In genomic region chr16:27641306-27641705, GRCm38 (mm10) we compare ENCODE assay signal across 17 mouse cellular contexts.
"Had no signal": no experiment of that assay in that cellular context is flagged by ENCODE, and none has a peak within 500 bp of the region (broad histone marks: within the 10 kb centered on the region; RNA-seq: fewer than 3 reads in every experiment).

No protein-coding gene starts in this region.

- H3K4me1 ChIP-seq: kidney, embryonic 15.5 days; liver, embryonic 13.5 days; lung, embryonic 15.5 days; megakaryocyte, embryonic 14.5 days; midbrain, embryonic 15.5 days; stomach, embryonic 15.5 days had no signal

- H3K9me3 ChIP-seq: kidney, embryonic 15.5 days; liver, embryonic 13.5 days; lung, embryonic 15.5 days; megakaryocyte, embryonic 14.5 days; midbrain, embryonic 15.5 days; stomach, embryonic 15.5 days had no signal

- H3K9ac ChIP-seq: kidney, embryonic 15.5 days; liver, embryonic 13.5 days; liver, postnatal 0 days; lung, embryonic 15.5 days; midbrain, embryonic 15.5 days; stomach, embryonic 15.5 days had no signal

- H3K4me2 ChIP-seq: kidney, embryonic 15.5 days; liver, embryonic 13.5 days; lung, embryonic 15.5 days; midbrain, embryonic 15.5 days; stomach, embryonic 15.5 days had no signal

- H3K27ac ChIP-seq: kidney, embryonic 15.5 days; liver, embryonic 13.5 days; lung, embryonic 15.5 days; macrophage; midbrain, embryonic 15.5 days; stomach, embryonic 15.5 days had no signal

- ATAC-seq: liver, postnatal 0 days; midbrain, embryonic 15.5 days had no signal

- H3K36me3 ChIP-seq: kidney, embryonic 15.5 days; liver, embryonic 13.5 days; lung, embryonic 15.5 days; midbrain, embryonic 15.5 days; stomach, embryonic 15.5 days had no signal

- DNase-seq: kidney, adult 18-20 months; kidney, postnatal 14 days; left cerebral cortex, postnatal 4 days; liver; liver, embryonic 13.5 days; liver, postnatal 0 days; lung, postnatal 14 days; right cerebral cortex, postnatal 4 days; spleen, adult 18-20 months; thymus, adult 2 months; thymus, postnatal 25 days had no signal

- H3K4me3 ChIP-seq: kidney, embryonic 15.5 days; liver, embryonic 13.5 days; lung, embryonic 15.5 days; megakaryocyte, embryonic 14.5 days; midbrain, embryonic 15.5 days; stomach, embryonic 15.5 days had no signal

- H3K27me3 ChIP-seq: kidney, embryonic 15.5 days; liver, embryonic 13.5 days; lung, embryonic 15.5 days; megakaryocyte, embryonic 14.5 days; midbrain, embryonic 15.5 days; stomach, embryonic 15.5 days had no signal
